Comparison of ENCODE assay signal across 25 mouse cellular contexts in the genomic region with DNA sequence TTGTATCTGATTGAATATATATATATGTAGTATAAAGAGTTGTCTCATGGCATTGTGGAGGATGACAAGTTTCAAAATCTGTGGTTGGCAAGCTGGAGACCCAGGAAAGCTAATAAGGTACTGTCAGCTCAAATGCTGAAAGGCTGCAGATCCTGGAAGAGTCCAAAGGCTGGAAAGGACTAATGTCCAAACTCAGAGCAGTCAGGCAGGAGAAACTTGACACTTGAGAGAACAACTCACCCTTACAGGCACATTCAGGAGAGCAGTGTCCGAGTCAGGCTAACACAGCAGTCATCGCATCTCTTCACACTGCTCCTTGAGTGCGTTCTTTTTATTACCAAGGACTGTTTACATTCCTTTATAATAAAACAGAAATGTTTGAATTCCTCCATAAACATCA. TPM values are rescaled to one million over a fixed set of nuclear protein-coding genes. Genes with fewer than 3 reads are reported as not detected.
DNase-seq lines count a peak whose midpoint lies in the region; ATAC-seq and TF ChIP-seq lines count a peak whose summit lies in the region.
"Had no signal": no experiment of that assay in that cellular context is flagged by ENCODE, and none has a peak within 500 bp of the region (broad histone marks: within the 10 kb centered on the region; RNA-seq: fewer than 3 reads in every experiment).

No protein-coding gene starts in this region.

- no peaks in the 10 kb centered on the region for H3K27me3 ChIP-seq in heart, adult 2 months (ENCODE audit: control insufficient read depth, insufficient read depth, low read length)
- H3K27me3 ChIP-seq in lung, embryonic 15.5 days = 0 out of 2 replicates have a peak, but pooled peaks cover 4% of the 10 kb centered on the region
- H3K27me3 ChIP-seq in kidney, embryonic 15.5 days = no peaks in the 10 kb centered on the region
- H3K27me3 ChIP-seq: embryonic facial prominence, embryonic 13.5 days; heart, embryonic 13.5 days; limb, embryonic 12.5 days; midbrain, embryonic 15.5 days; neural tube, embryonic 12.5 days had no signal

- no peak overlapping the region for H3K9ac ChIP-seq in heart, adult 2 months (ENCODE audit: low read depth, low read length)
- H3K9ac ChIP-seq in lung, embryonic 15.5 days = no peak overlapping the region
- no peak overlapping the region for H3K9ac ChIP-seq in kidney, embryonic 15.5 days
- H3K9ac ChIP-seq: embryonic facial prominence, embryonic 13.5 days; heart, embryonic 13.5 days; limb, embryonic 12.5 days; liver, postnatal 0 days; midbrain, embryonic 15.5 days; neural tube, embryonic 12.5 days had no signal

- H3K4me3 ChIP-seq in heart, adult 2 months = no peak overlapping the region
- no peak overlapping the region for H3K4me3 ChIP-seq in lung, embryonic 15.5 days
- no peak overlapping the region for H3K4me3 ChIP-seq in lung, adult 2 months (replicated peaks; ENCODE audit: extremely low read depth, low read depth, low read length)
- H3K4me3 ChIP-seq in kidney, embryonic 15.5 days (replicated peaks) = no peak overlapping the region
- H3K4me3 ChIP-seq: embryonic facial prominence, embryonic 13.5 days; erythroblast, embryonic 14.5 days; heart, embryonic 13.5 days; limb, embryonic 12.5 days; midbrain, embryonic 15.5 days; neural tube, embryonic 12.5 days had no signal

- no peak for TF ChIP-seq EP300 in heart, adult 2 months (IDR thresholded peaks at IDR 0.05; ENCODE audit: insufficient read depth, low read depth, low read length)

- no peaks in the 10 kb centered on the region for H3K79me2 ChIP-seq in heart, adult 2 months (replicated peaks; ENCODE audit: control insufficient read depth, insufficient read depth, low read length)

- H3K4me2 ChIP-seq in lung, embryonic 15.5 days = no peak overlapping the region
- H3K4me2 ChIP-seq in kidney, embryonic 15.5 days = no peak overlapping the region
- H3K4me2 ChIP-seq: embryonic facial prominence, embryonic 13.5 days; heart, embryonic 13.5 days; limb, embryonic 12.5 days; liver, embryonic 11.5 days; midbrain, embryonic 15.5 days; neural tube, embryonic 12.5 days had no signal

- TF ChIP-seq CTCF in heart, adult 2 months (IDR thresholded peaks at IDR 0.05) = no peak
- TF ChIP-seq CTCF in lung, adult 2 months (IDR thresholded peaks at IDR 0.05; ENCODE audit: insufficient read depth, low read length) = no peak

- intact Hi-C loops in heart, adult 2 months (cut with DNase I) = no loop called here

- H3K27ac ChIP-seq in heart, adult 2 months = no peak overlapping the region
- 0 out of 2 replicates have a peak overlapping the region, but pooled peaks have one; percentile 25 for H3K27ac ChIP-seq in lung, embryonic 15.5 days
- no peak overlapping the region for H3K27ac ChIP-seq in kidney, embryonic 15.5 days
- H3K27ac ChIP-seq: embryonic facial prominence, embryonic 13.5 days; heart, embryonic 13.5 days; hindbrain, postnatal 0 days; limb, embryonic 12.5 days; midbrain, embryonic 15.5 days; neural tube, embryonic 12.5 days had no signal

- ATAC-seq in lung, embryonic 15.5 days (ENCODE audit: borderline replicate concordance, extremely low read depth, low FRiP score, low TSS enrichment) = no peak
- ATAC-seq in kidney, embryonic 15.5 days (replicated peaks; ENCODE audit: low FRiP score) = 0 out of 2 replicates have a peak, but pooled peaks have one; percentile 53
- ATAC-seq: intestine, embryonic 16.5 days; liver, postnatal 0 days; midbrain, embryonic 15.5 days had no signal

- peak; percentile 71 for DNase-seq in heart, adult 11 months
- DNase-seq in heart, adult 2 months = no peak
- DNase-seq in lung, adult 2 months = no peak
- no peak for DNase-seq in ovary, postnatal 14 days (ENCODE audit: low spot score)
- no peak for DNase-seq in right cerebral cortex, adult 2 months (ENCODE audit: low spot score in 2 of 2)
- DNase-seq: adrenal gland, postnatal 36 days; cerebellum, adult 11-12 months; cerebellum, postnatal 25 days; gastrocnemius, postnatal 10 days; heart, adult 18-20 months; heart, postnatal 14 days; layer of hippocampus, postnatal 36 days; liver, postnatal 0 days; thymus, postnatal 14 days had no signal

- no peak for TF ChIP-seq POLR2A in heart, adult 2 months (IDR thresholded peaks at IDR 0.05; ENCODE audit: insufficient read depth, low read depth, low read length)
- TF ChIP-seq POLR2A in lung, adult 2 months (IDR thresholded peaks at IDR 0.05; ENCODE audit: borderline replicate concordance, extremely low read depth, low read depth, low read length) = no peak

- WGBS in heart, adult 2 months = 92% methylated on average over 3 of the region's 3 CpGs
- 20% methylated on average over 3 of the region's 3 CpGs for WGBS in lung, embryonic 15.5 days
- 45% methylated on average over 3 of the region's 3 CpGs for WGBS in lung, adult 2 months
- 15% methylated on average over 3 of the region's 3 CpGs for WGBS in kidney, embryonic 15.5 days

- no peaks in the 10 kb centered on the region; the same call in 1 of the 2 replicates for H3K4me1 ChIP-seq in heart, adult 2 months (ENCODE audit: control insufficient read depth, insufficient read depth, low read length)
- H3K4me1 ChIP-seq in lung, embryonic 15.5 days = peaks cover 29% of the 10 kb centered on the region
- H3K4me1 ChIP-seq in lung, adult 2 months (ENCODE audit: control insufficient read depth, insufficient read depth, low read length) = no peaks in the 10 kb centered on the region; the same call in none of the 2 replicates
- H3K4me1 ChIP-seq in kidney, embryonic 15.5 days = peaks cover 12% of the 10 kb centered on the region; the same call in 1 of the 2 replicates

- H3K36me3 ChIP-seq in heart, adult 2 months (ENCODE audit: control insufficient read depth, insufficient read depth, low read length) = no peaks in the 10 kb centered on the region
- no peaks in the 10 kb centered on the region for H3K36me3 ChIP-seq in lung, embryonic 15.5 days
- no peaks in the 10 kb centered on the region for H3K36me3 ChIP-seq in kidney, embryonic 15.5 days
- H3K36me3 ChIP-seq: embryonic facial prominence, embryonic 13.5 days; heart, embryonic 13.5 days; limb, embryonic 12.5 days; midbrain, embryonic 15.5 days; neural tube, embryonic 12.5 days had no signal

- H3K9me3 ChIP-seq in lung, embryonic 15.5 days = no peaks in the 10 kb centered on the region
- no peaks in the 10 kb centered on the region for H3K9me3 ChIP-seq in kidney, embryonic 15.5 days (replicated peaks)
- H3K9me3 ChIP-seq: embryonic facial prominence, embryonic 13.5 days; heart, embryonic 13.5 days; limb, embryonic 12.5 days; midbrain, embryonic 15.5 days; neural tube, embryonic 12.5 days had no signal

RNA-seq across cellular contexts. Expression of a gene that starts 56.2 kb away (rescaled TPM):
- total RNA-seq in heart, adult 2 months (2021) = 10 to 100 TPM; 13.3 to 14.9 TPM
- 6.2 and 10.1 TPM in 2 replicates for polyA plus RNA-seq in heart, adult 2 months (2012; rRNA removed)
- polyA plus RNA-seq in lung, embryonic 15.5 days (2015; fragmentation: Nextera tagmentation; extraction: Ambion mirVana) = 10.4 and 11.4 TPM in 2 replicates
- 14.7 and 22.4 TPM in 2 replicates for polyA plus RNA-seq in lung, adult 2 months (2012; rRNA removed)
- polyA plus RNA-seq in kidney, embryonic 15.5 days (2015; fragmentation: Nextera tagmentation; extraction: Ambion mirVana) = 10.5 and 12.7 TPM in 2 replicates
